Mouse (Mus musculus) lung, postnatal 0 days (tissue): ENCODE measurements around the gene Adgrb3.

Experiments used
- CTCF ChIP-seq: IDR thresholded peaks from 2 replicates; pipeline ENCODE4 v1.5.1; 2016; ENCODE audit warnings: antibody characterized with exemption, mild to moderate bottlenecking
- EP300 ChIP-seq: IDR thresholded peaks from 2 replicates; pipeline ENCODE4 v1.6.1; 2016; ENCODE audit warnings: antibody characterized with exemption, mild to moderate bottlenecking, control low read depth

- TF ChIP-seq EP300 (no peak), CTCF (no peak)
Observed at GRCm38 (mm10) chr1:25644256-25644655, 185.3 kb downstream of the Adgrb3 start.
